Mouse (Mus musculus): ENCODE measurements around the gene Copb1. TPM values are rescaled to one million over a fixed set of nuclear protein-coding genes. Genes with fewer than 3 reads are reported as not detected.

The Copb1 gene
- total and polyA plus RNA-seq, 3 experiments = 50.1 to 405 (median 61.3) TPM

DNA sequence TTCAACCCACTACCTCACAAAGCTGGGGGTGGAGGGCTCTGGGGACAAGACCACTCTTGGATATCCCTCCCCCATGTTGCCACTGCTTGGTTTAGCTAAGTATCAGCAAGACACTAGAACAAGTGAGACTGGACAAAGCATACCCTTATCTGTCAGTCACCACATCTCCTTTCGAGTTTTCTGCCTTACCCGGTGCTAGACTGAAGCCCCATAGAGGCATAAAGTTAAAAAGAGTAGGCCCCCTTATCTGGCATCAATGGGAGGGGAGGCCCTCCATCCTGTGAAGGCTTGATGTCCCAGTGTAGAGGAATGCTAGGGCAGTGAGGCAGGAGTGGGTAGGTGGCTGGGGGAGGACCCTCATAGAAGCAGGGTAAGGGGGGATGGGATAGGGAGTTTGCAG, 77.9 kb downstream of the Copb1 start:
- Histone ChIP-seq H3K27me3 (ENCODE audit: control insufficient read depth in 1 of 2, insufficient read depth in 2 of 2, low read length in 2 of 2) (peaks cover 2 to 3% of the 10 kb centered on the region in 2 experiments; a peak in 3 of 4 replicates), H3K27ac (ENCODE audit: control insufficient read depth, low read depth, low read length) (no peak overlapping the region), H3K79me2 (ENCODE audit: control insufficient read depth, insufficient read depth, low read length, poor library complexity) (no peaks in the 10 kb centered on the region), H3K9me3 (replicated peaks; ENCODE audit: insufficient read depth, low read length) (no peaks in the 10 kb centered on the region), H3K4me1 (ENCODE audit: control insufficient read depth in 1 of 2, insufficient read depth in 2 of 2, low read length in 2 of 2) (no peaks in the 10 kb centered on the region), H3K4me3 (ENCODE audit: control insufficient read depth in 1 of 2, insufficient read depth in 1 of 2, low read depth in 2 of 2, low read length in 2 of 2) (no peak overlapping the region), H3K9ac (ENCODE audit: control insufficient read depth, low read depth, low read length, poor library complexity, severe bottlenecking) (no peak overlapping the region), H3K36me3 (ENCODE audit: control insufficient read depth in 1 of 2, insufficient read depth in 2 of 2, low read length in 2 of 2) (no peaks in the 10 kb centered on the region)
- TF ChIP-seq EP300 (IDR thresholded peaks at IDR 0.05; ENCODE audit: low read depth in 1 of 2, low read length in 2 of 2) (no peak), ZC3H11A (IDR thresholded peaks at IDR 0.05; ENCODE audit: low read depth, low read length) (no peak), POLR2A (IDR thresholded peaks at IDR 0.05; ENCODE audit: control insufficient read depth in 1 of 2, insufficient read depth in 1 of 2, low read depth in 1 of 2, low read length in 2 of 2, poor library complexity in 1 of 2) (no peak), ZNF384 (IDR thresholded peaks at IDR 0.05; ENCODE audit: low read depth, low read length) (no peak), RCOR1 (IDR thresholded peaks at IDR 0.05; ENCODE audit: low read depth, low read length) (no peak), GABPA (IDR thresholded peaks at IDR 0.05; ENCODE audit: low read depth, low read length) (no peak), ELF1 (IDR thresholded peaks at IDR 0.05; ENCODE audit: low read depth, low read length) (no peak), MXI1 (IDR thresholded peaks at IDR 0.05; ENCODE audit: low read depth, low read length) (no peak), ZMIZ1 (IDR thresholded peaks at IDR 0.05; ENCODE audit: low read depth, low read length) (no peak), CHD1 (IDR thresholded peaks at IDR 0.05; ENCODE audit: low read depth, low read length) (no peak), HCFC1 (IDR thresholded peaks at IDR 0.05; ENCODE audit: low read depth, low read length) (no peak), JUND (IDR thresholded peaks at IDR 0.05; ENCODE audit: low read depth, low read length) (no peak)
- DNase-seq (ENCODE audit: low read depth, low spot score) = no peak

DNA sequence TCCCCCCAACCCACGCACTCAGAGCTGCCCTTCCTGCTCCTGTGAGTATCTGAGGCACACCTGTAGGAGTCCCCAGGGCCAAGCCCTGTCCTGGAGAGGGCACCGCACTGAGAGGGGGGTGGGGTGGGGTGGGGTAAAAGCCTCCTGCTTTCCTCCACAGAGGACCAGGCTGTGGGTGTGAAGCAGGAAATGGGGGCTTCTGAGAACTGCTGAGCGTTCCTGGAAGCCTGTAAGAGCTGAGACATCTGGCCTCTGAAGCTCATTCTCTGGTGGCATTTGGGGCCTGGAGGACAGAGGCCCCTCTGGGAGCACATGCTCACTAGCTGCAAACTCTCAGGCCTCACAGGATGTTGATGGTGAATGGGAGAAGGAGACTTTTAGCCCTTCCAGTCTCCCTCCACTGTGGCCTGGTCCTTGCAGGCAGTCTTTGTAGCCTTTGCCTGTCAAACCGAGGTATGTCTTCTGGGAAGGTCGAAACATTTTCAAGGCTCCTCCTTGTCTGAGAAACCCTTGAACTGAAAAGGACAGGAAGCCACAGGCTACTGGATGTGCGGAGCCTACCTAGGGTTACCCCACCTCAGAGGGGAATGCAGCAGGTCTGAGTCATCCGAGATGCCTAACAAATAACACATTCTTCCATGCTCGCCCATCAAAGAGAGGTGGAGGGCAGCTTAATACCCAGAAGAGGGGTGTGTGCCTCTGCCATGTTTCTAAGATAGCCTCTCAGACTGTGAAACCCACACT, 83.0 kb downstream of the Copb1 start:
- Histone ChIP-seq H3K9me3 (replicated peaks; ENCODE audit: insufficient read depth, low read length) (no peaks in the 10 kb centered on the region), H3K4me1 (ENCODE audit: control insufficient read depth in 1 of 2, insufficient read depth in 2 of 2, low read length in 2 of 2) (no peaks in the 10 kb centered on the region), H3K36me3 (ENCODE audit: control insufficient read depth in 1 of 2, insufficient read depth in 2 of 2, low read length in 2 of 2) (no peaks in the 10 kb centered on the region), H3K27ac (ENCODE audit: control insufficient read depth, low read depth, low read length) (no peak overlapping the region), H3K9ac (ENCODE audit: control insufficient read depth, low read depth, low read length, poor library complexity, severe bottlenecking) (no peak overlapping the region), H3K4me3 (ENCODE audit: control insufficient read depth in 1 of 2, insufficient read depth in 1 of 2, low read depth in 2 of 2, low read length in 2 of 2) (no peak overlapping the region), H3K79me2 (ENCODE audit: control insufficient read depth, insufficient read depth, low read length, poor library complexity) (no peaks in the 10 kb centered on the region), H3K27me3 (ENCODE audit: control insufficient read depth in 1 of 2, insufficient read depth in 2 of 2, low read length in 2 of 2) (no peaks in the 10 kb centered on the region; a peak in 1 of 4 replicates)
- TF ChIP-seq ZMIZ1 (IDR thresholded peaks at IDR 0.05; ENCODE audit: low read depth, low read length) = no peak
- no peak for TF ChIP-seq USF1 (IDR thresholded peaks at IDR 0.05; ENCODE audit: low read depth, low read length)
- no peak for TF ChIP-seq E2F4 (IDR thresholded peaks at IDR 0.05; ENCODE audit: borderline replicate concordance, low read depth, low read length)
- DNase-seq (ENCODE audit: low read depth, low spot score) = no peak

DNA sequence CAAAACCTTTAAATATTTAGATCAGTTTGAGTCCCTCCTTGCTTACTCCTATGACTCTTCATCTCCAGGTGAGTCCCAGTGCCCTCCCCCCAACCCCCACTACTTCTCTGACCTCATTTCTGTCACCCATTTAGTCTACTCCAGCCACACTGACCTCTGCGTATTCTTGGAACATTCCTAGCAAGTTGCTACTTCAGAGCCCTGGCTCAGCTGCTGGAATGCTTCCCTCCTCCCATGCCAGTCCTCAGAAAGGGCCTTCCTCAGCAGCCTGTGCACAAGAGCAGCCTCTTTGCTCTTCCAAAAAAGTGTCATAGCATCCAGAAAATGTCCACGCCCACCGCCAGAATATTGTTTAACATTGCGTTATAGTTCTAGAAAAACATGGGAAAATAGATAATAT, 84.5 kb downstream of the Copb1 start:
- no peak overlapping the region for H3K27ac ChIP-seq (ENCODE audit: control insufficient read depth, low read depth, low read length)
- no peak overlapping the region for H3K9ac ChIP-seq (ENCODE audit: control insufficient read depth, low read depth, low read length, poor library complexity, severe bottlenecking)
- H3K4me3 ChIP-seq (ENCODE audit: control insufficient read depth in 1 of 2, insufficient read depth in 1 of 2, low read depth in 2 of 2, low read length in 2 of 2) = no peak overlapping the region
- H3K9me3 ChIP-seq (replicated peaks; ENCODE audit: insufficient read depth, low read length) = no peaks in the 10 kb centered on the region
- no peaks in the 10 kb centered on the region for H3K79me2 ChIP-seq (ENCODE audit: control insufficient read depth, insufficient read depth, low read length, poor library complexity)
- H3K4me1 ChIP-seq (ENCODE audit: control insufficient read depth in 1 of 2, insufficient read depth in 2 of 2, low read length in 2 of 2) = no peaks in the 10 kb centered on the region
- DNase-seq (ENCODE audit: low read depth, low spot score) = no peak
- H3K36me3 ChIP-seq (ENCODE audit: control insufficient read depth in 1 of 2, insufficient read depth in 2 of 2, low read length in 2 of 2) = no peaks in the 10 kb centered on the region
- no peaks in the 10 kb centered on the region; a peak in 1 of 4 replicates for H3K27me3 ChIP-seq (ENCODE audit: control insufficient read depth in 1 of 2, insufficient read depth in 2 of 2, low read length in 2 of 2)
- TF ChIP-seq ETS1 (IDR thresholded peaks at IDR 0.05; ENCODE audit: low read depth, low read length) (no peak), POLR2AphosphoS2 (IDR thresholded peaks at IDR 0.05; ENCODE audit: low read length) (no peak), USF1 (IDR thresholded peaks at IDR 0.05; ENCODE audit: low read depth, low read length) (no peak), HCFC1 (IDR thresholded peaks at IDR 0.05; ENCODE audit: low read depth, low read length) (no peak), ZMIZ1 (IDR thresholded peaks at IDR 0.05; ENCODE audit: low read depth, low read length) (no peak), EP300 (IDR thresholded peaks at IDR 0.05; ENCODE audit: low read depth in 1 of 2, low read length in 2 of 2) (no peak)
